Mouse (Mus musculus): ENCODE results near the gene Fbn1.

Fbn1 gene

GRCm38 (mm10) chr2:125386221-125386965, 121.4 kb downstream of the Fbn1 start:
- DNase-seq = no peak

GRCm38 (mm10) chr2:125384941-125385340, 122.9 kb downstream of the Fbn1 start:
- no peak for DNase-seq

GRCm38 (mm10) chr2:125384415-125384814, 123.4 kb downstream of the Fbn1 start:
- DNase-seq = no peak

- no peak for DNase-seq
Measured at GRCm38 (mm10) chr2:125383273-125383641, 124.5 kb downstream of the Fbn1 start.

GRCm38 (mm10) chr2:125382613-125383272, 125.0 kb downstream of the Fbn1 start:
- no peak for DNase-seq

- no peak for DNase-seq
Measured at GRCm38 (mm10) chr2:125380086-125380485, 127.7 kb downstream of the Fbn1 start.

- no peak for DNase-seq
Measured at GRCm38 (mm10) chr2:125379206-125379605, 128.6 kb downstream of the Fbn1 start.

GRCm38 (mm10) chr2:125375926-125376325, 131.9 kb downstream of the Fbn1 start:
- DNase-seq = no peak

GRCm38 (mm10) chr2:125375301-125375700, 132.5 kb downstream of the Fbn1 start:
- no peak for DNase-seq

- no peak for DNase-seq
Measured at GRCm38 (mm10) chr2:125369666-125370065, 138.1 kb downstream of the Fbn1 start.

- DNase-seq = no peak
Measured at GRCm38 (mm10) chr2:125368616-125369015, 139.2 kb downstream of the Fbn1 start.

GRCm38 (mm10) chr2:125361661-125362060, 146.1 kb downstream of the Fbn1 start:
- DNase-seq = no peak

GRCm38 (mm10) chr2:125356486-125356885, 151.3 kb downstream of the Fbn1 start:
- no peak for DNase-seq

- no peak for DNase-seq
Measured at GRCm38 (mm10) chr2:125356068-125356467, 151.7 kb downstream of the Fbn1 start.

GRCm38 (mm10) chr2:125355216-125355971, 152.4 kb downstream of the Fbn1 start:
- DNase-seq = no peak

GRCm38 (mm10) chr2:125354587-125354986, 153.2 kb downstream of the Fbn1 start:
- DNase-seq = no peak

GRCm38 (mm10) chr2:125349144-125349543, 158.6 kb downstream of the Fbn1 start:
- no peak for DNase-seq

GRCm38 (mm10) chr2:125342181-125342950, 165.4 kb downstream of the Fbn1 start:
- DNase-seq = no peak

- no peak for DNase-seq
Measured at GRCm38 (mm10) chr2:125340381-125340780, 167.4 kb downstream of the Fbn1 start.

GRCm38 (mm10) chr2:125337239-125337638, 170.6 kb downstream of the Fbn1 start:
- no peak for DNase-seq

- DNase-seq = no peak
Measured at GRCm38 (mm10) chr2:125335206-125335605, 172.6 kb downstream of the Fbn1 start.

GRCm38 (mm10) chr2:125334163-125334562, 173.6 kb downstream of the Fbn1 start:
- DNase-seq = no peak

- DNase-seq = no peak
Measured at GRCm38 (mm10) chr2:125331581-125331980, 176.2 kb downstream of the Fbn1 start.

Data from thymus, postnatal 4 days (tissue).